ENCODE assay signal across 29 mouse cellular contexts in the genomic region with DNA sequence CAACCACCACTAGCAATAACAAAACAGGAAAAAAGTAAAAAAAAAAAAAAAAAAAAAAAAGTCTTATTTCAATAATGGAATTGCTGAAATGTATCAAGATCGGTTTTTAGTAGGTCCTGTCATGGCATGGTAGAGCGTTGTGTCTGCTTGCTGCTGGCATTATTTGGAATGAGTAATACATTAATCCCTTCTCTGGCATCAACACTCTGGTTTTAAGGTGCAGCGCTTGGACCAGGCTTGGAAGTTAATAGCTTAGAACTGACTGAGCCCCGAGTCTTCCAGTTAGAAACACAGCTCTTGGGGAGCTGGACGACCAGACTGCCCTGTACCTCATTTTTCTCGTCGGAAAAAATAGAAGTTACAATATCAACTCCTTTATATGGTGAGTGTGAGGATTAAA. TPM values are rescaled to one million over a fixed set of nuclear protein-coding genes. Genes with fewer than 3 reads are reported as not detected.
"Had no signal": no experiment of that assay in that cellular context is flagged by ENCODE, and none has a peak within 500 bp of the region (broad histone marks: within the 10 kb centered on the region; RNA-seq: fewer than 3 reads in every experiment).

No protein-coding gene starts in this region.

- DNase-seq: gastrocnemius, adult 2 months; gastrocnemius, postnatal 10 days; gastrocnemius, postnatal 25 days; heart, adult 18-20 months; heart, postnatal 14 days; heart, postnatal 36 days; kidney, adult 18-20 months; kidney, postnatal 14 days; kidney, postnatal 4 days; liver had no signal

- H3K9ac ChIP-seq: heart, embryonic 13.5 days; heart, embryonic 15.5 days; hindbrain, embryonic 12.5 days; hindbrain, embryonic 14.5 days; intestine, embryonic 15.5 days; limb, embryonic 12.5 days; liver, embryonic 12.5 days; liver, embryonic 14.5 days had no signal

- H3K9me3 ChIP-seq: heart, embryonic 10.5 days; heart, embryonic 13.5 days; heart, embryonic 15.5 days; hindbrain, embryonic 12.5 days; intestine, embryonic 15.5 days; limb, embryonic 10.5 days; limb, embryonic 12.5 days; liver, embryonic 12.5 days had no signal

- H3K4me2 ChIP-seq: heart, embryonic 13.5 days; heart, embryonic 15.5 days; hindbrain, embryonic 12.5 days; hindbrain, embryonic 14.5 days; intestine, embryonic 15.5 days; limb, embryonic 12.5 days; liver, embryonic 12.5 days had no signal

- H3K27me3 ChIP-seq: heart, embryonic 13.5 days; heart, embryonic 15.5 days; hindbrain, embryonic 12.5 days; intestine, embryonic 15.5 days; limb, embryonic 12.5 days; liver, embryonic 12.5 days had no signal

- H3K4me1 ChIP-seq: limb, embryonic 10.5 days had no signal

- H3K36me3 ChIP-seq: heart, embryonic 10.5 days; heart, embryonic 13.5 days; heart, embryonic 15.5 days; hindbrain, embryonic 12.5 days; intestine, embryonic 15.5 days; limb, embryonic 10.5 days; limb, embryonic 12.5 days; liver, embryonic 12.5 days had no signal

- ATAC-seq: hindbrain, embryonic 16.5 days; inflammation-experienced regulatory T-cells, adult 6 months; intestine, embryonic 15.5 days; intestine, postnatal 0 days; liver, embryonic 12.5 days had no signal

- H3K4me3 ChIP-seq: gastrocnemius, adult 2 months; heart, embryonic 10.5 days; heart, embryonic 13.5 days; heart, embryonic 15.5 days; hindbrain, embryonic 12.5 days; intestine, embryonic 15.5 days; layer of hippocampus, adult 2 months; left cerebral cortex, adult 2 months; limb, embryonic 10.5 days; limb, embryonic 12.5 days; liver, embryonic 12.5 days had no signal

- H3K27ac ChIP-seq: gastrocnemius, adult 2 months; heart, embryonic 10.5 days; heart, embryonic 13.5 days; heart, embryonic 15.5 days; hindbrain, embryonic 12.5 days; hindbrain, embryonic 14.5 days; intestine, embryonic 15.5 days; kidney, postnatal 0 days; layer of hippocampus, adult 2 months; left cerebral cortex, adult 2 months; limb, embryonic 10.5 days; limb, embryonic 12.5 days; liver, embryonic 12.5 days; liver, embryonic 14.5 days had no signal

RNA-seq across cellular contexts. Expression of a gene that starts 32.0 kb away (rescaled TPM):
- total RNA-seq: hematopoietic stem cell, adult 5-6 weeks; layer of hippocampus, postnatal 10 days; left cerebral cortex, adult 2 months; left cerebral cortex, postnatal 14 days had no signal
- polyA plus RNA-seq: hindbrain, embryonic 14.5 days; inflammation-experienced regulatory T-cells, adult 6 months; kidney, postnatal 0 days; liver, embryonic 14.5 days had no signal
